20 mouse cellular contexts compared by ENCODE assay signal in the genomic region with DNA sequence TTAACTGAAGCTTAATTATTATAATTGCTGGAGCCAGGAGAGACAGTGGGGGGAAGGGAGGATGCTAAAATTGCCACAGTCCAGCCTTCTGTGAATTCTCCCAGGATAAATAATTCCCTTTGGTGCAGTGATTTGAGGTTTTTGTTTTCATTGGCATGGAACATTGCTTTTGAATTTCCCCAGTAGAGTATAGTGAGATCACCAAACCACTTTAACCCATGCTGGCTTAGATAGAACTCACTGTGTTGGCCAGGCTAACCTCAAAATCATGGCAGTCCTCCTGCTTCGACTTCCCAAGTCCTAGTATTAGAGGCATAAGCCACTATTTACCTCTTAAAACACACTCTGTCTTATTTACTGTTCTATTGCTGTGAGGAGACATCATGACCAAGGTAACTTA.
"Had no signal": no experiment of that assay in that cellular context is flagged by ENCODE, and none has a peak within 500 bp of the region (broad histone marks: within the 10 kb centered on the region; RNA-seq: fewer than 3 reads in every experiment).

No protein-coding gene starts in this region.

- H3K27me3 ChIP-seq: limb, embryonic 12.5 days; limb, embryonic 15.5 days; midbrain, embryonic 12.5 days; midbrain, embryonic 15.5 days; neural tube, embryonic 12.5 days; neural tube, embryonic 15.5 days had no signal

- H3K36me3 ChIP-seq: limb, embryonic 15.5 days; midbrain, embryonic 12.5 days; midbrain, embryonic 15.5 days; neural tube, embryonic 12.5 days; neural tube, embryonic 15.5 days had no signal

- H3K4me2 ChIP-seq: limb, embryonic 12.5 days; limb, embryonic 15.5 days; liver, embryonic 11.5 days; lung, embryonic 14.5 days; midbrain, embryonic 12.5 days; midbrain, embryonic 15.5 days; neural tube, embryonic 12.5 days; neural tube, embryonic 15.5 days had no signal

- H3K4me1 ChIP-seq: midbrain, embryonic 12.5 days; midbrain, embryonic 15.5 days; neural tube, embryonic 12.5 days had no signal

- H3K27ac ChIP-seq: layer of hippocampus, adult 2 months; limb, embryonic 12.5 days; limb, embryonic 15.5 days; liver, embryonic 14.5 days; macrophage; midbrain, embryonic 12.5 days; midbrain, embryonic 15.5 days; neural tube, embryonic 12.5 days; neural tube, embryonic 15.5 days had no signal

- H3K9me3 ChIP-seq: limb, embryonic 12.5 days; limb, embryonic 15.5 days; midbrain, embryonic 12.5 days; midbrain, embryonic 15.5 days; neural tube, embryonic 12.5 days; neural tube, embryonic 15.5 days had no signal

- H3K9ac ChIP-seq: limb, embryonic 12.5 days; limb, embryonic 15.5 days; liver, embryonic 14.5 days; liver, postnatal 0 days; lung, embryonic 14.5 days; midbrain, embryonic 12.5 days; midbrain, embryonic 15.5 days; neural tube, embryonic 12.5 days; neural tube, embryonic 15.5 days had no signal

- H3K4me3 ChIP-seq: layer of hippocampus, adult 2 months; limb, embryonic 12.5 days; limb, embryonic 15.5 days; midbrain, embryonic 12.5 days; midbrain, embryonic 15.5 days; neural tube, embryonic 12.5 days; neural tube, embryonic 15.5 days had no signal

- ATAC-seq: liver, postnatal 0 days; lung, postnatal 0 days; midbrain, embryonic 15.5 days had no signal

- DNase-seq: kidney, postnatal 25 days; layer of hippocampus, adult 9-11 months; liver, postnatal 0 days; lung, embryonic 14.5 days; right cerebral cortex, adult 18-20 months; right cerebral cortex, postnatal 25 days; spleen, adult 18-20 months; thymus, adult 18-20 months; thymus, postnatal 36 days had no signal
